Mouse (Mus musculus): ENCODE results near the gene Fam114a1. TPM values are rescaled to one million over a fixed set of nuclear protein-coding genes. Genes with fewer than 3 reads are reported as not detected.

Fam114a1 gene
- polyA plus RNA-seq, 1 experiment: 12.8 TPM

DNA sequence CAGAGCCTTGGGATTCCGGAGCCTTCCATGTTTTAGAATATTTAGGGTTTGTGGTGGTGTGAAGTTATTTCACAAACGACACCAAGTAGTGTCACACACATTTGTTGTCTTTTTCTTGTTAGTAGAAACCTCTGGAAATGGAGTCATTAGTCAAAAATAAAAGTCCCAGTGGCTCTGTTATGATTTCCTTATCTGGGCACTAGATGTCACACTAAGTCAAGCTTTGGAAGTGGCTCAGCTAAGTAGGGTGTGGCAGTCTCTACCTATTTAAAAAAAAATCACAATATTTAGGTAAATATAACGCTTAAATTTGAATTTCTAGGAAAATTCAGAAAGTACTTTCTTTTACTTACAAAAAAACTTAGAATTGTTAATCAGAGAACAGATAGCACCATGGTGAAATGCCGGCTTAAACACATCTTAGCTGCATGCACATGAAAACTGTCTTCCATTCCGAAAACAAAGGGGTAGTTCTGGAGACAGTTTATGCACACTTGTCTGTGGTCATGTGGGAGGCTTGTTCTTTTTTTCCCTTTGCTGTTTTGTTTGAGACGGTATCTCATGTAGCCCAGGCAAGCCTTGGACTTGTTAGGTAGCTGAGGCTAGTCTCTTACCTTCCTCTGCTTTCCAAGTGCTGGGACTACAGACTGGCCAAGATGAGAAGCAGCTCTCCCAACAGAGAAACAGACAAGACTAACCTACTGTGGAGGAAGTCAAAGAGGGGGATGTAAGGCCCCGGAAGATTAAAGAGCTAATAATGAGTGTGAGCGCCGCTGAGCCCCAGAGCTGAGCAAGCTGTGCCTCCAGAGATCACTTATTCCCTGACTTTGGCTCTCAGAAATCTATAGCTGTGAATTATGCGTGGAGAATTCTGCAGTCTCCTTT is 33.3 kb downstream of the Fam114a1 start:
- H3K4me1 ChIP-seq (ENCODE audit: control insufficient read depth, insufficient read depth, low read length): peaks cover 4% of the 10 kb centered on the region; the same call in 1 of the 2 replicates
- TF ChIP-seq POLR2A (IDR thresholded peaks at IDR 0.05; ENCODE audit: borderline replicate concordance, low read depth, low read length) (no peak), CTCF (IDR thresholded peaks at IDR 0.05; ENCODE audit: low read depth, low read length) (no peak)
- H3K27ac ChIP-seq (ENCODE audit: insufficient read depth, low read depth, low read length): no peak overlapping the region
- H3K4me3 ChIP-seq (ENCODE audit: insufficient read depth, low read length): no peak overlapping the region

DNA sequence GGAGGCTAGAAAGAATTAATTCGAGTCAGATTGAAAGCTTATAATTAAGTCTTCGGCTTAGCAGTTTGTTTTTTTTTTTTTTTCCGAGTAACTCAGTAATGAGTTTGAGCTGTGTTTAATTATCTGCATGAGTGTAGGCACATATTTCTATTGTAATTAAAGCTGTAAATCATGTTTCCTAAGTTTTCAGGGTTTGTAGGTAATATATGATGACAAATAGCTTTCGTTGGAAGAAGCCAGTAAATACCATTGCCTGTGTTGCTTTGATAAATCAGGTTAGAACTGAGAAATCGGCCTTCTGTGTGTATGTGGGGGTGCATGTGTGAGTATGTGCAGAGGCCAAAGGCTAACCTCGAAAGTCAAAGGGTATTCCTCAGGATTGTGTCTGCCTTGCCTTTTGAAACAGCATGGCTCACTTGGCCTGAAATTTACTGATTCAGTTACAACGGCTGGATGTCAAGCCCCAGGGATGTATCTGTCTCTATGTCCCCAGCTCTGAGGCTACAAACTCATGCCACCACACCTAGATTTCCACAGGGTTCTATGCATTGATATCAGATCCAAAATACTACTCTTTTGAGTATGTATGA is 34.2 kb downstream of the Fam114a1 start:
- no peak overlapping the region for H3K27ac ChIP-seq (ENCODE audit: insufficient read depth, low read depth, low read length)
- peaks cover 3% of the 10 kb centered on the region; the same call in 1 of the 2 replicates for H3K4me1 ChIP-seq (ENCODE audit: control insufficient read depth, insufficient read depth, low read length)
- no peak overlapping the region for H3K4me3 ChIP-seq (ENCODE audit: insufficient read depth, low read length)
- TF ChIP-seq CTCF (IDR thresholded peaks at IDR 0.05; ENCODE audit: low read depth, low read length) (no peak), POLR2A (IDR thresholded peaks at IDR 0.05; ENCODE audit: borderline replicate concordance, low read depth, low read length) (no peak)

DNA sequence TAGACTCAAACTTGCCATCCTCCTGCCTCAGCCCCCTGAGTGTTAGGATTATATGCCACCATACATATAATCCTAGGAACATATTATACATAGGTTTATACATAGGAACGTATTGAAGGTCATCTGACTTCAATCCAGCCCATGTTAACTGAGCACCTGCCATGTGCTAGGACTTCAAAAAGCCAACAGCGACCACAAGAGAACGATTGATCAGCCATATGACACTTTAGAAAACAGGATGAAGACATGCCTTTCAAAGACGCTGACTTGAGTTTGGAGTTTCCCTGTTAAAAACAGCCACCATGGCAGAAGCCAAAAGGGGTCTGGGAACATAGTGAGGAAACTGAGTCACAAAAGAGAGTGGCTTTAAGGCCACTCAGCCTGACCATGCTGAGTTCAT is 35.4 kb downstream of the Fam114a1 start:
- TF ChIP-seq CTCF (IDR thresholded peaks at IDR 0.05; ENCODE audit: low read depth, low read length): no peak
- TF ChIP-seq POLR2A (IDR thresholded peaks at IDR 0.05; ENCODE audit: borderline replicate concordance, low read depth, low read length): no peak
- Histone ChIP-seq H3K27ac (ENCODE audit: insufficient read depth, low read depth, low read length) (no peak overlapping the region), H3K4me1 (ENCODE audit: control insufficient read depth, insufficient read depth, low read length) (no peaks in the 10 kb centered on the region), H3K4me3 (ENCODE audit: insufficient read depth, low read length) (no peak overlapping the region)

DNA sequence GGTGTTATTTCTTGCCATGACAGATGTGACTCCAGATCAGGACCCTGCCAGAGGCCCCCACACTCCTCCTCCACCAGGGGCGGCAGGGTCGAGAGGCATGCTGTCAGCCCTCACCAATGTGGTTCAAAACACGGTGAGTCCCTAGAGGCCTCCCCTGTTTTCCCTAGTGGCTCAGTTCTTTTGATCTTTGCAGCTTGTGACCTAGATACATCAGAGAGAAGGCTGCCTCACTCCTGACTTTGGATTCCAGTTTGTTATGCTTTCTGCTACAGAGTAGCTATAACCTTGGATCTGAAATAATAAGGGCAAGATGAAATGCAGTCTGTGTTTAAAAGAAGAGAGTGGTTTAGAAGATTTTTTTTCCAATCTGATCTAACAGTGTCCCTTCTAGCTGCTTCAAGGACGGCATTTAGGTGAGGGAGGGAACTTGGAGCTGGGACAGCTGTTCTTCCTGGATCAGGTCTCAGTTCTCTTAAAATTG is 36.2 kb downstream of the Fam114a1 start:
- TF ChIP-seq POLR2A (IDR thresholded peaks at IDR 0.05; ENCODE audit: borderline replicate concordance, low read depth, low read length): no peak
- TF ChIP-seq CTCF (IDR thresholded peaks at IDR 0.05; ENCODE audit: low read depth, low read length): no peak
- H3K4me3 ChIP-seq (ENCODE audit: insufficient read depth, low read length): no peak overlapping the region
- no peaks in the 10 kb centered on the region for H3K4me1 ChIP-seq (ENCODE audit: control insufficient read depth, insufficient read depth, low read length)
- no peak overlapping the region for H3K27ac ChIP-seq (ENCODE audit: insufficient read depth, low read depth, low read length)

GRCm38 (mm10) chr5:65011901-65012573 is 42.2 kb downstream of the Fam114a1 start:
- Histone ChIP-seq H3K27ac (ENCODE audit: insufficient read depth, low read depth, low read length) (no peak overlapping the region), H3K4me3 (ENCODE audit: insufficient read depth, low read length) (no peak overlapping the region), H3K4me1 (ENCODE audit: control insufficient read depth, insufficient read depth, low read length) (no peaks in the 10 kb centered on the region)
- TF ChIP-seq CTCF (IDR thresholded peaks at IDR 0.05; ENCODE audit: low read depth, low read length): no peak
- no peak for TF ChIP-seq POLR2A (IDR thresholded peaks at IDR 0.05; ENCODE audit: borderline replicate concordance, low read depth, low read length)

DNA sequence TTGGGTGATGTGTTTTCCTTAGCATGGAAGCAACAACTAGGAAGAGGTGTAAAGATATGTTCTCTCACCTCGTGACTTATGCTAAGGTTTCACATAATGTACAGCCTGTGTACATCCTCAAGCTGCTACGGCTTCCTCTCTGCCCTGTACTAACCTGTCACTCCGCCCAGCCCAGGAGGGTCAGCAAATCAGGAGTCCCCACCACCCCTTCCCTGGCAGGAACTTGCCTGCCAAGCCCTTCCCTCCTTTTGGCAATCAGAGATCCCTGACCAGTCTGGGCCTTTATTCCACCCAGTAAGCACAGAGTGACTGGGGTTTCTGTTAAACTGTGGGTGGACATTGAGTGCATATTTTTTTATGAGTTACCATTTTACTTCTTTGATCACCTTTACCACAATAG is 45.6 kb downstream of the Fam114a1 start:
- TF ChIP-seq CTCF (IDR thresholded peaks at IDR 0.05; ENCODE audit: low read depth, low read length) (no peak), POLR2A (IDR thresholded peaks at IDR 0.05; ENCODE audit: borderline replicate concordance, low read depth, low read length) (no peak)
- H3K27ac ChIP-seq (ENCODE audit: insufficient read depth, low read depth, low read length): no peak overlapping the region
- H3K4me1 ChIP-seq (ENCODE audit: control insufficient read depth, insufficient read depth, low read length): peaks cover 14% of the 10 kb centered on the region
- H3K4me3 ChIP-seq (ENCODE audit: insufficient read depth, low read length): no peak overlapping the region

DNA sequence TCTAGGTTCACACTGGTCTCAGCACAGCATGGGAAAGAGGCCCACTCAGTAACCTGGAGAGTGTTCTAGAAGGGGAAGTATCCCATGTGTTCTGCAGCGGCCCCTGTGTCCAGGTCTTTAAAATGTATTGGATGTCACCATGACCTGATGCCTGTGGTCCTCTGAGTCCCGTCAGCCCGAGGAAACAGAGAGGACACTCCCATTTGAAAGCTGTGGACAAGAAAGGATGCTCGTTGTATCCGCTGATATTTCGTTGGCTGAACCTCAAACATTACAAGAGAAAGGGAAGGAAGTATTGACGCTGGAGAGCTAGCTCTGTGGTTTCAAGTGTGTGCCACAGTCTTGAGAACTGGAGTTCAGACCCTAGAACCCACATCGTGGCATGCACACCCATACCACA is 49.2 kb downstream of the Fam114a1 start:
- TF ChIP-seq CTCF (IDR thresholded peaks at IDR 0.05; ENCODE audit: low read depth, low read length) (no peak), POLR2A (IDR thresholded peaks at IDR 0.05; ENCODE audit: borderline replicate concordance, low read depth, low read length) (no peak)
- Histone ChIP-seq H3K27ac (ENCODE audit: insufficient read depth, low read depth, low read length) (no peak overlapping the region), H3K4me1 (ENCODE audit: control insufficient read depth, insufficient read depth, low read length) (peaks cover 14% of the 10 kb centered on the region), H3K4me3 (ENCODE audit: insufficient read depth, low read length) (no peak overlapping the region)

DNA sequence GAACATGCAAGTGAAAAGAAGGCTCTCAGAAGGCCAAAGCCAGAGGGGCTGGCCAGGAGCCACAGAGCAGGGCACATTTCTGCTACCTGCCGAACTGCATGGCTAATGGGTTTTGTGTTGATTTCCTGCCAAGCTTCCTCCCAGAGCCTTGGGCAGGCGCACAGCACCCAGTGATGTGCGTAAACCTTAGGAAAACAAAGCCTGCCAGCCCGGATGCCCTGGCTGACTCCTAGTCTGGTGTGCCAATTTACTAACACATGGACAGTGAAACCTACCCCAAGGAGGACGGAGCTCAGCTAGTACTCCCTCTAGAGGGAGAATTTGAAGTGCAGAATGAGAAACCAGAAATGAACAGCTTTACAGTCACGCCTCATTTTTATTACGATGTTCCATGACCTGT is 50.0 kb downstream of the Fam114a1 start:
- TF ChIP-seq CTCF (IDR thresholded peaks at IDR 0.05; ENCODE audit: low read depth, low read length) (no peak), POLR2A (IDR thresholded peaks at IDR 0.05; ENCODE audit: borderline replicate concordance, low read depth, low read length) (no peak)
- Histone ChIP-seq H3K4me1 (ENCODE audit: control insufficient read depth, insufficient read depth, low read length) (peaks cover 14% of the 10 kb centered on the region), H3K27ac (ENCODE audit: insufficient read depth, low read depth, low read length) (no peak overlapping the region)

DNA sequence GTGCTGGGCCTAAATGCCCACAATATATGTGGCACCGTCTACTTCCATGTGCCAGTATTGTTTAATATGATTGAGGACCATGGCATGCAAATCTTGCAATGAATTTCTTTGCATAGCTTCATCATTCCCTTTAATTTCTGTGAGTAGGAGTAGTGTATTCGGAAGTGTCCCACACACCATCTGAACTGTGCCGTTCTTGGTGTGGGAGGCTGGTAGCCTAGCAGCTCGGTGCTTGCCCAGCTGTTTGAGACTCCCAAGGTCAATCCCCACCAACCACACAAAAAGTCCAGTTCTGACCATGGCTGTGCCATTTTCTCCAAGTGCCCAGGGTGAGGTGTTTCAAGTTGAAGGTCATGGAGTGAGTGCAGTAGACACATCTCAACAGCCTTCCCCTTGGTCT is 52.1 kb downstream of the Fam114a1 start:
- no peak for TF ChIP-seq CTCF (IDR thresholded peaks at IDR 0.05; ENCODE audit: low read depth, low read length)
- no peak for TF ChIP-seq POLR2A (IDR thresholded peaks at IDR 0.05; ENCODE audit: borderline replicate concordance, low read depth, low read length)
- H3K4me1 ChIP-seq (ENCODE audit: control insufficient read depth, insufficient read depth, low read length): peaks cover 14% of the 10 kb centered on the region
- H3K4me3 ChIP-seq (ENCODE audit: insufficient read depth, low read length): no peak overlapping the region
- no peak overlapping the region for H3K27ac ChIP-seq (ENCODE audit: insufficient read depth, low read depth, low read length)

More for the DNA sequence above, 50.0 kb downstream of the Fam114a1 start:
- H3K4me3 ChIP-seq (ENCODE audit: insufficient read depth, low read length): no peak overlapping the region

Measured in bone marrow macrophage, adult 2 months (primary cell).